Mouse (Mus musculus): ENCODE results near the gene Dgcr6. TPM values are rescaled to one million over a fixed set of nuclear protein-coding genes. Genes with fewer than 3 reads are reported as not detected.

Gene Dgcr6
- total RNA-seq, 2 experiments from 2014 or later: 70.3 to 73.8 TPM

DNA sequence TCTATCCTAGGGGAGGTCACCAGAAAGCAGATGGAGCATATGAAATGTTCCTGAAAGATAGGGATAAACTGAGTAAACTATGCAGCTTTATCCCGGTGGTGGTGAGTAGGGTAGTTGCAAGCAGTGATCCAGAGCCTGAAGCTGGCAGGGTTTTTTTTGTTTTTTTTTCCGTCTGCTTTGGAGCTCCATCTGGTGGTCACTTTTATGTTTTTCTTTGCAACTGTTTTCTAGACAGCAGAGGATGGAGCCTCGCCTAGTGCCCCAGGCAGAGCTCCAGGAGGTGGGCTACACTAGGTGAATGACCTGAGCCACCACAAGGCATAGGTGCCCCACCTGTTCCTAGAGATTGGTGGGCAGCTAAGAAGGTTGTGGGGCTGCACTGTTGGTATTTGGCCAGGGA lies 5.0 kb upstream of the Dgcr6 start:
- H3K4me3 ChIP-seq: no peak overlapping the region
- TF ChIP-seq CTCF (conservative IDR thresholded peaks at IDR 0.05): peak; percentile 87
- no peak overlapping the region for H3K27ac ChIP-seq
- DNase-seq (ENCODE audit: low spot score in 2 of 2): peak; percentile 42 to 61

DNA sequence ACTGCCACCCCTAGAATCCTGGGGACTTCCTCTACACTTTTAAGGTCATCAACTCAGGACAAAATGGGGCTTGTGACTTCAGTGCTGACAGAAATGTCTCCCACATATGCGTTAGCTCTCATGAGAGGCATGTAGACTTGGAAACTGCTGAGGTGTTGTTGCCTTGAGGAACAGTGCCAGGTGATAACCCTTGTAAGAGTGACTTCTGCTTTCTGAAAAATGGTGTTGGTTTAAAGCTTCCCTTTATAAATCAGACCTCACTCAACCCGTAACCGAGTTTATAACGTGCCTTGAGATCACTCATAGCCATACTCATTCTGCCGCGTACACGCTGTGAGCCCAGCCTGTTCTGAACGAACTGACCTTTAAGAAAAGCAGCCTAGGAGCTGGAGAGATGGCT lies 4.6 kb upstream of the Dgcr6 start:
- TF ChIP-seq CTCF (conservative IDR thresholded peaks at IDR 0.05): no peak

DNA sequence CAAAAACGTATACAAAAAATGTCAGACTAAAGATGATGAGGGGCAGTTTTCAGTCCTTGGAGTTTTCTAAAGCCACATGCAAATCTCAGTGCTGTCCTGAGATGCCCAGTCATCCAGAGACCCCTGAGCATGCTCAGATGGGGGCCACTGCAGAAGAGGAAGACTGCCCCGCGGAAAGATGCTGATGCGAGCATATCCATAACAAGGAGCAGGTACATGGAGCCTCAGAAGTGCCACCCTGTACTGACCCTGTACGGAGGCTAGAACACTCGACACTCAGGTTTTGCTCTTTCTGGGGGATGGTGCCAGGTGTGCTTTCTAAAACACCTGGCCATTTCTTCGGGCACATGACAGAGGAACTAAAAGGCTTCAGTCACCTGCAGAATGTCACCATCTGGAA lies 338 bp upstream of the Dgcr6 start:
- no peak overlapping the region for H3K4me3 ChIP-seq
- H3K27ac ChIP-seq: no peak overlapping the region
- TF ChIP-seq CTCF (conservative IDR thresholded peaks at IDR 0.05): no peak
- no peak for DNase-seq (ENCODE audit: low spot score in 2 of 2)

More for the DNA sequence above, 4.6 kb upstream of the Dgcr6 start:
- H3K27ac ChIP-seq: no peak overlapping the region
- no peak overlapping the region for H3K4me3 ChIP-seq
- no peak for DNase-seq (ENCODE audit: low spot score in 2 of 2)

DNA sequence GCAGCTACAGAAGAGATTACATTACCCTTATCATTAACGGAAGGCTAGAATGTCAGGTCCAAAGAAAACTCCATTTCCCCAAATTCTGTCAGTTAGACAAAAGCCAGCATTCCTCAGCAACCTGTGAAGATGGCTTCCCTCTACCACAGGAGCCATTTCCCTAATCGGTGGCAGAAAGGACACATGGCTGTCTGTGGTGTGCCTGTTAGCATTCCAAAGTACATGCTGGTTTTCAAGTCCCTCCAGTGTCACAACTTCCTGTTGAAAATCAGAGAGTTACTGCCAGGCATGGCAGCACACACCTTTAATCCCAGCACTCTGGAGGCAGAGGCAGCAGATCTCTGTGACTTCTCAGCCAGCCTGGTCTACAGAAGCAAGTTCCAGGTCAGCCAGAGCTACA lies 3.6 kb downstream of the Dgcr6 start:
- Histone ChIP-seq H3K4me3 (no peak overlapping the region), H3K27ac (no peak overlapping the region)
- no peak for DNase-seq (ENCODE audit: low spot score in 2 of 2)
- no peak for TF ChIP-seq CTCF (conservative IDR thresholded peaks at IDR 0.05)

DNA sequence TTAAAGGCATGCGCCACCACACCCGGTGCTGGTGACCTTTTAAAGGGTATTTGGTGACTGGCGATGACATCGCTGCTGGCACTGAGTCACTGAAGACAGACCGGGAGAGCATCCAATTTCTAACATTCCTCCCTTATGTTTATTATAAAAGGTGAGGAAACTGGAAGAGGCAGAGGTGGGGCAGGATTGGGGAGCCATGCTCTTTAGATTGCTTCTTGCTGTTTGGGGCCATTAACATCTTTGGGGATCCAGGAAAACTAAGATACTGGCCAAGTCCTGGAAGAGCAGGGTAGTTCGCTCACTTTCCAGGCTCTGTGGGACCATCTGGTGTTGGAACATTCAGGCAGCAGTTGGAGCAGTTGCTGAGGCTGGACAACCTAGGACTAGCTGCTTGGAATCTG lies 5.7 kb downstream of the Dgcr6 start:
- TF ChIP-seq CTCF (conservative IDR thresholded peaks at IDR 0.05): no peak
- no peak overlapping the region for H3K27ac ChIP-seq
- no peak overlapping the region for H3K4me3 ChIP-seq
- no peak for DNase-seq (ENCODE audit: low spot score in 2 of 2)

DNA sequence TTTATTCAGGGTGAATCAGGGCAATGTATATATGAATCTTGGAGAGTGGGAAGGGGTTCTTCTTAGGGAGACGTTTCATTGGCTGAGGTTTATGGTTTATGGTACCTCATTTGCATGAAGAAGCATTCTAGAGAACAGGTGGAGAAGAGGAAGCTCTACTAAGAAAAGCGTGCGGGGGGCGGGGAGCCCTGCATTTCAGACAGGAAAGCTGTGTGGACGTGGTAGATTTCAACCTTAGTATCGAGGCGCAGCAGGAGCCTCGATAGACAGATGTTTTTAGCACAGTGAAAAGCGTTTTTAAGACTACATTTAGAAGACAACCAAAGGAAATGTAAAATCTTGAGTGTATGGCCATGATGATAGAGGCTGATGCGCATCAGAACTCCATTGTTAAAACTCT lies 6.6 kb downstream of the Dgcr6 start:
- Histone ChIP-seq H3K27ac (no peak overlapping the region), H3K4me3 (no peak overlapping the region)
- TF ChIP-seq CTCF (conservative IDR thresholded peaks at IDR 0.05): no peak
- no peak for DNase-seq (ENCODE audit: low spot score in 2 of 2)

DNA sequence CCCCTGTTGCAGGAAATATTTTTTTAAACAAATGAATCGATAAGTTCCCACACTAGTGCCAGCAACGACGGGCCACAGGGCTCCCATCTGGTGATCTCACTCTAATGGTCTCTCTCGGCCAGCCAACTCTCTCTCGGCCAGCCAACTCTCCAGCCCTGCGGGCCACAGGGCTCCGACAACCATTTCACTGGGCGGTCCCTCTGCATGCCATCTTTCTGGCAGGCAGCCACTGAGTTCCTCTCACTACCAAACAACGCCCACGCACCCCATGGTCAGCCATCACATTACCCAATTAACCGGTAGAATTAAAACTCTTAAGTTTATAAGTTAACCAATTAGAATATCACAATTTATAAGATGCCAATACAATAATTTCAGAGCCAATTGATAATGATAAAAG lies 8.5 kb downstream of the Dgcr6 start:
- DNase-seq (ENCODE audit: low spot score in 2 of 2): no peak
- TF ChIP-seq CTCF (conservative IDR thresholded peaks at IDR 0.05): no peak
- no peak overlapping the region for H3K4me3 ChIP-seq

DNA sequence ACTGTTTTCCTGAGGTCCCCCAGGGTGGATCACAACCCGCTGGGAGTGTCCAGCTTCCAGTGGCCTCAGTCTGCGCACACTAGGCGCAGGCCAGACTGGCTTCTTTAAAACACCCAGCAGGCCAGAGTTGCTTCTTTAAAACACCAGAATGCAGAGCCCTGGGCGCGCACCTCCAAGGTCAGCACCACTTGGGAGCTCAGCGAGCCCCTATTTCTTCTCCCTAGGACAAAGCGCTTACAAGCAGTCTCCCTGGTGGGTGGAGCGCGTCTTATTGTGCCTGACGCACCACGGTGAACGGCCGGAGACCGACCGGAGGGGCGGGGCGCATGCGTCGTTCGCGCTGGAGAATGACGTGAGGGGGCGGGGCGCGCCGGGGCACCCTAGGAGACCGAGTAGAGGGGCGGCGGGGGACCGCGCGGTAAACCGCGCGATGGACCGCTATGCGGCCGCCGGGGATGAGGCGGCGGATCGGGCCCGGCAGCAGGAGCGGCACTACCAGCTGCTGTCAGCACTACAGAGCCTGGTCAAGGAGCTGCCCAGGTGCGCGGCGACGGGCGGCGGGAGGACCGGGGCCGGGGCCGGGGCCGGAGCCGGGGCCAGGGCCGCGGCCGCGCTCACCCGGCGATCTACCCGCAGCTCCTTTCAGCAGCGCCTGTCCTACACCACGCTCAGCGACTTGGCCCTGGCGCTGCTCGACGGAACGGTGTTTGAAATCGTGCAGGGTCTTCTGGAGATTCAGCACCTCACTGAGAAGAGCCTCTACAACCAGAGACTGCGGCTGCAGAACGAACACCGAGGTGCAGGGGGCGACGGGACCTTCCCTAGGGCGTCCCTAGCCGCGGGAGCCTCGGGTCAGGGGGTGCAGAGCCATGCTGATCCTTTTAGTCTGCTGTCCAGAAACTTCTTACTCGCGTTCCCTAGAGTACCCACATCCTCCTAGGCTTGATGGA lies 13.7 kb downstream of the Dgcr6 start:
- Histone ChIP-seq H3K4me3 (peak overlapping the region; percentile 72), H3K27ac (peak overlapping the region; percentile 96)
- TF ChIP-seq CTCF (conservative IDR thresholded peaks at IDR 0.05): no peak; the same call in 1 of the 2 replicates
- peak; percentile 92 to 96 for DNase-seq (ENCODE audit: low spot score in 2 of 2)

More for the DNA sequence above, 8.5 kb downstream of the Dgcr6 start:
- no peak overlapping the region for H3K27ac ChIP-seq

DNA sequence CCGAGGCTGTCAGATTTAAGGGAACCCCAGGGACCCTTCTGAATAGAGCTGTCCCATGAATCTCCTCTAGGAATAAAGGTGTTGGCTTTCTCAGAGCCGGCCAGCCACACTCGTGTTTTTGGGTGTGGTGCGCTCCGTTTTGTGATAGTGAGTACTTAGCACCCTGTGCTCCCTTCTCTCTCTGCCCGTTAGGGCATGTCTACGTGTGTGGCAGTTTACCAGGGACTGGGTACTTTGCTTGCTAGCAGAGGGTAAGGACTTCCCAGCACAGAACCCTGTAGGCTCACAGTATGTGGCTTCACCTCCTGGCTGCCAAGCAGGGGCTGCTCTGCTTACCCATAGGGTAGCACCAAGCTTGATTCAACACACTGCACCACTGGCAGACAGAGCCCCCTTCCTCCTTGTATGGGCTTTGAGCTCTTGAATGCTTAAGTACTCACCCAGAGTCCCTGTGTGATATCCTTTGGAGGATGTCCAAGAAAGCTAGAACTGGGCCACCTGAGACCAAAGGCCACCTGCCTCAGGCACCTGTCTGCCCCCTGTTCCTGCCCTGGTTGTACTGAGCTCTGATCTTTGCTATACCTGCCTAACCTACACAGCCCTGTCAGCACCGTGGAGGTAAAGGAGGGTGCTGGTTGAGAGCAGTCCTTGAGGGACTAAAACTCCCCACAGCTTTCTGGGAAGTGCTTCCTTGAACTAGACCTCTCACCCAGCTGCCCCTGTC lies 16.2 kb downstream of the Dgcr6 start:
- no peak for DNase-seq (ENCODE audit: low spot score in 2 of 2)
- TF ChIP-seq CTCF (conservative IDR thresholded peaks at IDR 0.05): no peak

DNA sequence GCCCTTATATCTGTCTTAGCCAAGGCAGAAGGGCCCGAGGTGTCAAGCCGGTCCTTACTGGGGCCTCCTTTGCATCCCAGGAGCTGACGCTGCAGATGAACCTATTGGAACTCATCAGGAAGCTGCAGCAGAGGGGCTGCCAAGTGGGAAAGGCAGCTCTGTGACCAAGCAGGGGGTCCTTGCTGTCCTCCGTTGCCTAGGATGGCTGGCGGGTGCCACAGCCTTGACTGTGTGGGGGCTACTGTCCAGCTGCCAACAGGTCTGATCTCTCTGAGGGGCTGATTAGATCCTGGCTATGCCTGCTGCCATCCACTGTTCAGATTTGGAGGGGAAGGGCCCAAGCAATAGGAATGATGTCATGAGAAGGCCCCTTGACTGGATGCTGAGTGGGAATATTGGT lies 18.1 kb downstream of the Dgcr6 start:
- TF ChIP-seq CTCF (conservative IDR thresholded peaks at IDR 0.05): no peak
- H3K27ac ChIP-seq: no peak overlapping the region; the same call in 1 of the 2 replicates
- no peak for DNase-seq (ENCODE audit: low spot score in 2 of 2)
- H3K4me3 ChIP-seq: no peak overlapping the region

More for the DNA sequence above, 16.2 kb downstream of the Dgcr6 start:
- no peak overlapping the region for H3K4me3 ChIP-seq
- H3K27ac ChIP-seq: no peak overlapping the region

DNA sequence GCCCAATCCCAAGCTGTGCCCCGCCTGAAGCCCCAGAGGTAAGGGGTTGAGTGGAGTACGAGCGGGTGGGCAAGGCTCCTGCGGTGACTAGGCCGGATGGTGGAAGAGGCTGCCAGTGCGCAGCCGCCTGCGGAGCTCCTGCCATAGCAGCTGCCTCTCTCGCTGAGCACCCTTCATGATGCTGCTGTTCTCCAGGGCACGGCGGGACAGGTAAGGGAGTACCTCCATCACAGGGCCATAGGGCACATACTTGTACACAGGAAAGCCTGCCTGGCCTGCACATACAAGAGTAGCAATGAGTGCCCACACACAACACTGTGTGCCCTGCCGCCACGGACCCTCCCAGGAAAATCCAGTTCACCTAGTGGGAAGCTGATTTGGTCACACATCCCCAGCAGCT lies 19.4 kb downstream of the Dgcr6 start:
- DNase-seq (ENCODE audit: low spot score in 2 of 2): no peak
- no peak for TF ChIP-seq CTCF (conservative IDR thresholded peaks at IDR 0.05)
- Histone ChIP-seq H3K27ac (no peak overlapping the region), H3K4me3 (no peak overlapping the region)

DNA sequence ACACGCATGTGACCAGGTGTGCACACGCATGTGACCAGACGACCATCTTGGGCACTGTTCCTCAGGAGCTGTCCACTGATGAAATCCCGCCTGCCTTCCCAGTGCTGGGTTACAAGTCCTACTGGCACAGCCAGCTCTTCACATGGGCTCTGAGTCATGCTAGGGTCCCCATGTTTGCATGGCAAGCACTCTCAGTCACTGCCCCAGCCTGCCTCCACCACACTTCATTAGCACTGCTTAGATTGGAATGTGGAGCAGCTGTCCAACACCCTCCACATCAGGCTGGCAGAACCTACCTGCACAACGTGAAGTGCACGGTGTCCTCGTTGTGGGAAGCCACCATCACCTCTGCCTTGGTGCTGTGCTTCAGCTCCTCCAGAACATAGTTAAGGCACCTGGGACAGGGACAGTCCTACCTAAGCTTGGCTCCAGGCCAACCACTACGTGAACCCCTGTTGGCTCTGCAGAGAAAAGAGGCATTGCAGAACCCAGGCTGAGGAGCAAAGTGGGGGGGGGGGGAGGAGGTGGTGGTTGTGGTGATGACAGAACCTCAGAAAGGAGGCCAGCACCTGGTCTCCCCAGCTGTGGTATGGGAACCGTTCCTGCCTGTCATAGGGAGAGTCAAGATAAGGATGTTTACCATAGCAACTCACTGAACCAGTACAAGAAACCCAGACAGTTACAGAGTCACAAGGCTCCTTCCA lies 20.8 kb downstream of the Dgcr6 start:
- Histone ChIP-seq H3K27ac (no peak overlapping the region), H3K4me3 (no peak overlapping the region)
- no peak for DNase-seq (ENCODE audit: low spot score in 2 of 2)
- TF ChIP-seq CTCF (conservative IDR thresholded peaks at IDR 0.05): no peak

DNA sequence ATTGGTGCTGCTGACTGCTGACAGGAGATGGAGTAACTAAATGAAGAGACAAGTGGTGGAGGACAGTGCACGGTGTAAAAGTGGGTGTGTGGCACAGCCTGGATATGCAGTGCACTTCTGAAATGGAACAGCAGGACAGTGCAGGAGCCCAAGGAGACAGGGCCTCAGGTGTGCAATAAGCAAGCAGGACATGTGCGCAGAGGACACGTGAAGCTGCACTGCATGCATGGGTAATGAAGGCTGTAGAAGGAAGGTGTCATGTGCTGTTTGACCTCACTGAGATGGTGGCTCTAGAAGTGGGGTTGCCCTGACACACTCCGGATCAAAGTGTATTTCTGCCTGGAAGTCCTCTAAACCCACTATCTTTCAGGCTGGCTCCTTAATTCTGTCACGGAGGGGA lies 22.0 kb downstream of the Dgcr6 start:
- H3K27ac ChIP-seq: no peak overlapping the region
- no peak for TF ChIP-seq CTCF (conservative IDR thresholded peaks at IDR 0.05)
- DNase-seq (ENCODE audit: low spot score in 2 of 2): no peak
- H3K4me3 ChIP-seq: no peak overlapping the region

All from layer of hippocampus, adult 2 months (tissue).